Mouse (Mus musculus) heart, embryonic 14.5 days (tissue): ENCODE measurements around the gene Fam213a. TPM values are rescaled to one million over a fixed set of nuclear protein-coding genes. Genes with fewer than 3 reads are reported as not detected.

Experiments used
- ATAC-seq: fragments of 200-750 bp; cut with Nextera tagmentation; 2 replicates; pipeline ENCODE4 v1.8.0; 2017; ENCODE audit warnings: low read depth, moderate TSS enrichment; ENCODE audit not compliant: insufficient number of reproducible peaks, insufficient read depth, low FRiP score
- H3K27ac ChIP-seq, 2 experiments: fragments of 200-500 bp in 1 of 2; fragments of 300-500 bp in 1 of 2; sonication (generic) in 1 of 2; replicated peaks in 1 of 2; 2 replicates each; pipeline ENCODE4 v1.5.1; 2012 to 2014; ENCODE audit warnings: low read depth in 2 of 2, low read length in 2 of 2, control low read depth in 1 of 2, mild to moderate bottlenecking in 1 of 2, mixed read lengths in 1 of 2; ENCODE audit not compliant: control insufficient read depth in 1 of 2, insufficient read depth in 1 of 2
- H3K27me3 ChIP-seq: fragments of 300-500 bp; sonication (generic); 2 replicates; pipeline ENCODE4 v1.6.1; 2014; ENCODE audit warnings: mild to moderate bottlenecking, low read length, control low read depth; ENCODE audit not compliant: control insufficient read depth, insufficient read depth
- H3K36me3 ChIP-seq: fragments of 300-500 bp; sonication (generic); 2 replicates; pipeline ENCODE4 v1.6.1; 2014; ENCODE audit warnings: mild to moderate bottlenecking, control low read depth, low read length, mixed read lengths; ENCODE audit not compliant: control insufficient read depth, insufficient read depth
- H3K4me1 ChIP-seq, 2 experiments: fragments of 200-500 bp in 1 of 2; fragments of 300-500 bp in 1 of 2; sonication (generic) in 1 of 2; 2 replicates each; pipeline ENCODE4 v1.6.1; 2012 to 2014; ENCODE audit warnings: low read length in 2 of 2, control low read depth in 1 of 2, mixed read lengths in 1 of 2; ENCODE audit not compliant: control insufficient read depth in 2 of 2, insufficient read depth in 2 of 2
- H3K4me2 ChIP-seq: fragments of 300-500 bp; sonication (generic); 2 replicates; pipeline ENCODE4 v1.6.1; 2014; ENCODE audit warnings: mild to moderate bottlenecking, low read length
- H3K4me3 ChIP-seq, 2 experiments: fragments of 200-500 bp in 1 of 2; fragments of 300-500 bp in 1 of 2; sonication (generic) in 1 of 2; 2 replicates each; pipeline ENCODE4 v1.5.1; 2012 to 2014; ENCODE audit warnings: low read length in 2 of 2, mild to moderate bottlenecking in 2 of 2, control low read depth in 1 of 2, low read depth in 1 of 2, moderate library complexity in 1 of 2; ENCODE audit not compliant: control insufficient read depth in 1 of 2, insufficient read depth in 1 of 2
- H3K9ac ChIP-seq: fragments of 300-500 bp; sonication (generic); 2 replicates; pipeline ENCODE4 v1.6.1; 2014; ENCODE audit warnings: mild to moderate bottlenecking, low read length
- H3K9me3 ChIP-seq: fragments of 300-500 bp; sonication (generic); 2 replicates; pipeline ENCODE4 v1.6.1; 2016; ENCODE audit warnings: low read length, control low read depth; ENCODE audit not compliant: control insufficient read depth
- WGBS: fragments of 180-500 bp; shearing (Covaris S2); extraction: QIAGEN DNeasy Blood & Tissue Kit; methylation state at CpG from one replicate; pipeline ENCODE4 v1.1.7; 2014; 5-methylcytosine and 5-hydroxymethylcytosine counted together
- polyA plus RNA-seq: library from polyadenylated mRNA; unstranded; fragments of >200 nt; fragmentation: Nextera tagmentation; extraction: Ambion mirVana; gene quantifications from 2 replicates; pipeline ENCODE4 v1.2.1, GENCODE M21; 2014

Fam213a gene
- polyA plus RNA-seq, 1 experiment from 2014 or later, result 46.7 TPM

GRCm38 (mm10) chr14:41004201-41005141 is 9.1 kb downstream of the Fam213a start:
- H3K36me3 ChIP-seq, result no peaks in the 10 kb centered on the region
- H3K27ac ChIP-seq, result 0 out of 4 replicates have a peak overlapping the region, but pooled peaks of 1 of the 2 experiments have one; percentile 37
- peaks cover 8 to 12% of the 10 kb centered on the region in 2 experiments; a peak in 3 of 4 replicates for H3K4me1 ChIP-seq
- H3K27me3 ChIP-seq, result no peaks in the 10 kb centered on the region
- H3K4me3 ChIP-seq, result peak overlapping the region in 1 of 2 experiments; percentile 11; a peak in 1 of 4 replicates
- no peaks in the 10 kb centered on the region for H3K9me3 ChIP-seq
- ATAC-seq, result no peak
- H3K4me2 ChIP-seq, result peak overlapping the region; percentile 45
- WGBS, result 26% methylated on average over 22 of the region's 22 CpGs
- H3K9ac ChIP-seq, result no peak overlapping the region

GRCm38 (mm10) chr14:41001576-41001975 is 12.0 kb downstream of the Fam213a start:
- H3K4me3 ChIP-seq, result no peak overlapping the region
- ATAC-seq, result no peak
- peaks cover 14% of the 10 kb centered on the region for H3K36me3 ChIP-seq
- H3K27me3 ChIP-seq, result no peaks in the 10 kb centered on the region
- H3K27ac ChIP-seq, result no peak overlapping the region
- no peak overlapping the region for H3K9ac ChIP-seq
- peaks cover 8 to 9% of the 10 kb centered on the region in 2 experiments; a peak in 3 of 4 replicates for H3K4me1 ChIP-seq
- H3K4me2 ChIP-seq, result no peak overlapping the region
- WGBS, result 84% methylated on average over 5 of the region's 5 CpGs
- no peaks in the 10 kb centered on the region for H3K9me3 ChIP-seq

GRCm38 (mm10) chr14:41000801-41001200 is 12.8 kb downstream of the Fam213a start:
- Histone ChIP-seq H3K9me3 (no peaks in the 10 kb centered on the region), H3K4me1 (peaks cover 8 to 9% of the 10 kb centered on the region in 2 experiments; a peak in 3 of 4 replicates), H3K36me3 (peaks cover 14% of the 10 kb centered on the region), H3K27ac (no peak overlapping the region), H3K27me3 (no peaks in the 10 kb centered on the region), H3K4me3 (no peak overlapping the region), H3K9ac (no peak overlapping the region), H3K4me2 (no peak overlapping the region)
- no peak for ATAC-seq
- 67% methylated on average over 4 of the region's 4 CpGs for WGBS

GRCm38 (mm10) chr14:40999904-41000645 is 13.5 kb downstream of the Fam213a start:
- Histone ChIP-seq H3K27ac (no peak overlapping the region), H3K4me1 (peaks cover 8 to 9% of the 10 kb centered on the region in 2 experiments; a peak in 3 of 4 replicates), H3K4me3 (no peak overlapping the region), H3K36me3 (peaks cover 14% of the 10 kb centered on the region), H3K27me3 (no peaks in the 10 kb centered on the region), H3K4me2 (no peak overlapping the region), H3K9me3 (no peaks in the 10 kb centered on the region), H3K9ac (no peak overlapping the region)
- 78% methylated on average over 7 of the region's 7 CpGs for WGBS
- ATAC-seq, result no peak

- ATAC-seq, result no peak
- Histone ChIP-seq H3K27ac (no peak overlapping the region), H3K9ac (no peak overlapping the region), H3K9me3 (no peaks in the 10 kb centered on the region), H3K27me3 (no peaks in the 10 kb centered on the region), H3K4me1 (peaks cover 6 to 7% of the 10 kb centered on the region in 2 experiments; a peak in 2 of 4 replicates), H3K36me3 (peaks cover 18% of the 10 kb centered on the region), H3K4me3 (no peak overlapping the region), H3K4me2 (no peak overlapping the region)
- WGBS, result 94% methylated on average over 3 of the region's 3 CpGs
These were observed 17.4 kb downstream of the Fam213a start for GRCm38 (mm10) chr14:40996171-40996570.

GRCm38 (mm10) chr14:40992464-40992863 is 21.1 kb downstream of the Fam213a start:
- Histone ChIP-seq H3K4me2 (no peak overlapping the region), H3K36me3 (peaks cover 8% of the 10 kb centered on the region; the same call in 1 of the 2 replicates), H3K4me3 (no peak overlapping the region), H3K27ac (no peak overlapping the region), H3K9me3 (no peaks in the 10 kb centered on the region), H3K9ac (no peak overlapping the region), H3K4me1 (peaks cover 6 to 7% of the 10 kb centered on the region in 2 experiments; a peak in 2 of 4 replicates), H3K27me3 (no peaks in the 10 kb centered on the region)
- WGBS, result 15% methylated on average over 6 of the region's 6 CpGs
- ATAC-seq, result no peak

GRCm38 (mm10) chr14:40988780-40989179 is 24.8 kb downstream of the Fam213a start:
- Histone ChIP-seq H3K4me3 (no peak overlapping the region), H3K36me3 (no peaks in the 10 kb centered on the region), H3K27me3 (no peaks in the 10 kb centered on the region), H3K4me1 (peaks cover 6 to 7% of the 10 kb centered on the region in 2 experiments; a peak in 2 of 4 replicates), H3K9me3 (no peaks in the 10 kb centered on the region), H3K9ac (no peak overlapping the region), H3K4me2 (no peak overlapping the region), H3K27ac (no peak overlapping the region)
- no peak for ATAC-seq
- WGBS, result 73% methylated on average over 5 of the region's 5 CpGs
